Mouse (Mus musculus) heart, embryonic 14.5 days (tissue): ENCODE results near the gene Ulk3. TPM values are rescaled to one million over a fixed set of nuclear protein-coding genes. Genes with fewer than 3 reads are reported as not detected.

Experiments used
- ATAC-seq: fragments of 200-750 bp; cut with Nextera tagmentation; 2 replicates; pipeline ENCODE4 v1.8.0; 2017; ENCODE audit warnings: low read depth, moderate TSS enrichment; ENCODE audit not compliant: insufficient number of reproducible peaks, insufficient read depth, low FRiP score
- H3K27ac ChIP-seq, 2 experiments: fragments of 200-500 bp in 1 of 2; fragments of 300-500 bp in 1 of 2; sonication (generic) in 1 of 2; replicated peaks in 1 of 2; 2 replicates each; pipeline ENCODE4 v1.5.1; 2012 to 2014; ENCODE audit warnings: low read depth in 2 of 2, low read length in 2 of 2, control low read depth in 1 of 2, mild to moderate bottlenecking in 1 of 2, mixed read lengths in 1 of 2; ENCODE audit not compliant: control insufficient read depth in 1 of 2, insufficient read depth in 1 of 2
- H3K27me3 ChIP-seq: fragments of 300-500 bp; sonication (generic); 2 replicates; pipeline ENCODE4 v1.6.1; 2014; ENCODE audit warnings: mild to moderate bottlenecking, low read length, control low read depth; ENCODE audit not compliant: control insufficient read depth, insufficient read depth
- H3K36me3 ChIP-seq: fragments of 300-500 bp; sonication (generic); 2 replicates; pipeline ENCODE4 v1.6.1; 2014; ENCODE audit warnings: mild to moderate bottlenecking, control low read depth, low read length, mixed read lengths; ENCODE audit not compliant: control insufficient read depth, insufficient read depth
- H3K4me1 ChIP-seq, 2 experiments: fragments of 200-500 bp in 1 of 2; fragments of 300-500 bp in 1 of 2; sonication (generic) in 1 of 2; 2 replicates each; pipeline ENCODE4 v1.6.1; 2012 to 2014; ENCODE audit warnings: low read length in 2 of 2, control low read depth in 1 of 2, mixed read lengths in 1 of 2; ENCODE audit not compliant: control insufficient read depth in 2 of 2, insufficient read depth in 2 of 2
- H3K4me2 ChIP-seq: fragments of 300-500 bp; sonication (generic); 2 replicates; pipeline ENCODE4 v1.6.1; 2014; ENCODE audit warnings: mild to moderate bottlenecking, low read length
- H3K4me3 ChIP-seq, 2 experiments: fragments of 200-500 bp in 1 of 2; fragments of 300-500 bp in 1 of 2; sonication (generic) in 1 of 2; 2 replicates each; pipeline ENCODE4 v1.5.1; 2012 to 2014; ENCODE audit warnings: low read length in 2 of 2, mild to moderate bottlenecking in 2 of 2, control low read depth in 1 of 2, low read depth in 1 of 2, moderate library complexity in 1 of 2; ENCODE audit not compliant: control insufficient read depth in 1 of 2, insufficient read depth in 1 of 2
- H3K9ac ChIP-seq: fragments of 300-500 bp; sonication (generic); 2 replicates; pipeline ENCODE4 v1.6.1; 2014; ENCODE audit warnings: mild to moderate bottlenecking, low read length
- H3K9me3 ChIP-seq: fragments of 300-500 bp; sonication (generic); 2 replicates; pipeline ENCODE4 v1.6.1; 2016; ENCODE audit warnings: low read length, control low read depth; ENCODE audit not compliant: control insufficient read depth
- WGBS: fragments of 180-500 bp; shearing (Covaris S2); extraction: QIAGEN DNeasy Blood & Tissue Kit; methylation state at CpG from one replicate; pipeline ENCODE4 v1.1.7; 2014; 5-methylcytosine and 5-hydroxymethylcytosine counted together
- polyA plus RNA-seq: library from polyadenylated mRNA; unstranded; fragments of >200 nt; fragmentation: Nextera tagmentation; extraction: Ambion mirVana; gene quantifications from 2 replicates; pipeline ENCODE4 v1.2.1, GENCODE M21; 2014

The Ulk3 gene
- polyA plus RNA-seq, 1 experiment from 2014 or later = 10.9 TPM

DNA sequence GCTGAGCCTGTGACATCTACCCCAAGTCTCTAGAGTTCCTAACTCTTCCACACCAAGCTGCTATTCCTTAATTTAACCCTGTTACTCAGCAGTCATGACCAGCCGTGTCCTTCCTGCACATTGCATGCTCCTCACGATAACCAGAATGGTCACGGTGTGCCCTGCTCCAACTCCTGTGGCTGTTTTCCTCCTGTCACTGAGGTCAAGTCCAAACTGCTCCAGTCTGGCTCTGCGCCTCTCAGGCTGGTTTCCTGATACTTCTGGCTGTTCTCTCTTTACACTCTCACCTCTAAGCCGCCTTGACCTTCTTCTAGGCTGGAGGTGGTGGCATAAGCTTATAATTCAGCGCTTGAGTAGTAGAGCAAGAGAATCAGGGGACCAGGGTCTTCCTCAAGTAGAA is 20.8 kb upstream of the Ulk3 start:
- Histone ChIP-seq H3K9me3 (no peaks in the 10 kb centered on the region), H3K9ac (no peak overlapping the region), H3K27ac (no peak overlapping the region), H3K4me2 (no peak overlapping the region), H3K36me3 (peaks cover 17% of the 10 kb centered on the region), H3K4me3 (no peak overlapping the region), H3K4me1 (peaks cover 5 to 8% of the 10 kb centered on the region in 2 experiments; a peak in 3 of 4 replicates), H3K27me3 (no peaks in the 10 kb centered on the region)
- 83% methylated on average over 6 of the region's 6 CpGs for WGBS
- no peak for ATAC-seq

DNA sequence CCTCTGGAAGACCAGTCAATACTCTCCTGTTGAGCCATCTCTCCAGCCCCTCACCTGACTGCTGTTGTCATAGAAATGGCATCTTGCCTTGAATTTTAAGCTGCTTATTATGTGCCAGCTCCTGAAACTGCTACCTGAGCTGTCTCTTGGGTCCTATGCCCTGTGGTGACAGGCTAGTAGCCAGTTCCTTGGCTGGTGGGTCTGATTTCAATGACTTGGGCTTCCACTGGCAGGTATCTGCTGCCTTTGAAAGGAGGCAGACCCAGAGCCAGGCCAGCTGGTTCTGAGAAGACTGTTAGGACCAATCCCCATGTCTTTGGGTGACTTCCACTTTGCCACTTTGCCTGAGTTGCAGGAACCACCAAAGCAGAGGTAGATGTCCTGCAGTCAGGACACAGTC is 14.9 kb upstream of the Ulk3 start:
- H3K4me3 ChIP-seq = no peak overlapping the region
- ATAC-seq = no peak

DNA sequence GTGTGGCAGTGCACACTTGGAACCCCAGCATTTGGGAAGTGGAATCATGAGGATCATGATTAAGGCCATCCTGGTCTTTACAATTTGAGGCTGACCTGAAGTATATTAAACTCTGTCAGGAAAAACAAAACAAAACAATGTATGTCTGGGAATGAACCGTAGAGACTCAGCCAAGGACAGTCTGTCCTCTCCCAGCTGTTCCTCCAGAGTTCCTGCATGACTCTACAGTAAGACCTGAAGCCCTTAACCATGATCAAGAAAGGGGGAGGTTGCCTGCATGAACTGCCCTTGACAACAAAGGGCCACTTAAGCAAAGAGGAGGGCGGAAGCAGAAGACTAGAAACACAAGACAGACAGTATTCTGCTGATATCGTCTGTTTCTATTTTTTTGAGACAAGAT is 13.7 kb upstream of the Ulk3 start:
- H3K9me3 ChIP-seq = no peaks in the 10 kb centered on the region
- 74% methylated on average over 3 of the region's 3 CpGs for WGBS
- H3K4me1 ChIP-seq = peaks cover 0 to 2% of the 10 kb centered on the region in 2 experiments; a peak in 1 of 4 replicates
- H3K9ac ChIP-seq = no peak overlapping the region
- peaks cover 36% of the 10 kb centered on the region for H3K36me3 ChIP-seq
- no peak overlapping the region for H3K4me3 ChIP-seq
- no peak overlapping the region for H3K27ac ChIP-seq
- ATAC-seq = no peak
- H3K27me3 ChIP-seq = no peaks in the 10 kb centered on the region
- H3K4me2 ChIP-seq = no peak overlapping the region

More for the DNA sequence above, 14.9 kb upstream of the Ulk3 start:
- no peak overlapping the region for H3K4me2 ChIP-seq
- peaks cover 24% of the 10 kb centered on the region for H3K36me3 ChIP-seq
- H3K27ac ChIP-seq = no peak overlapping the region
- no peak overlapping the region for H3K9ac ChIP-seq
- H3K4me1 ChIP-seq = peaks cover 0 to 2% of the 10 kb centered on the region in 2 experiments; a peak in 1 of 4 replicates
- H3K9me3 ChIP-seq = no peaks in the 10 kb centered on the region
- no peaks in the 10 kb centered on the region for H3K27me3 ChIP-seq

DNA sequence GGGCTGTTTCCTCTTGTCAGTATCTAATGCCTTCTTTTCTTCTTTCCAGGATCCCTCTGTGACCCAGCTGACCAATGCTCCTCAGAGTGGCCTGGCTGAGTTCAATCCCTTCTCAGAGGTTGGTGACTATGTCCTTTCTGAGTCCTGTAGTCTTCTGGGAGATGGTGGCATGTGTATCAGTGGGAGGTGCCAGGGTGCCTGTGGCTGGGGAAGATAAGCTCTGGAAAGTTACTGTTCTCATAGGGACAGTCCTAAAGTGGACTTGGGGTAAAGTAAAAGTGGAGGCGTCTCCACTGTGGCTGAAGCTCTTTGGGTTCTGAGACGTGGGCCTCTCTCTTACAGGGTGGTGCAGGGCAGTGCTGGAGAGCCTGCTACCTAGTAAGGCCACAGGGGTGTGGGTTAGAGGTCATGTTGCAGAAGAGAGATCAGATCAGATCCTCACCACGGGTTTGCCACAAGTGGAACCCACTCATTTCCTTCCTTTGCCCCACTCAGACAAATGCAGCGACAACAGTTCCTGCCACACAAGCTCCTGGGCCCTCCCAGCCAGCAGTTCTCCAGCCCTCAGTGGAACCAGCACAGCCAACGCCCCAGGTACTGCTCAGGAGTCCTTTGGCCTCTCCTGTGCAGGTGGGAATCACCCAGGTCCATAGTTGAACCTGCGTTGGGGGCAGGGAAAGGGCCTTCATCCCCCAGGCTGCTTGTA is 12.0 kb upstream of the Ulk3 start:
- no peaks in the 10 kb centered on the region for H3K27me3 ChIP-seq
- H3K27ac ChIP-seq = no peak overlapping the region
- 74% methylated on average over 6 of the region's 6 CpGs for whole genome bisulfite sequencing
- H3K36me3 ChIP-seq = peaks cover 53% of the 10 kb centered on the region
- no peaks in the 10 kb centered on the region for H3K9me3 ChIP-seq
- no peak overlapping the region for H3K9ac ChIP-seq
- peaks cover 0 to 2% of the 10 kb centered on the region in 2 experiments; a peak in 1 of 4 replicates for H3K4me1 ChIP-seq
- H3K4me3 ChIP-seq = no peak overlapping the region
- no peak overlapping the region for H3K4me2 ChIP-seq
- ATAC-seq = no peak

DNA sequence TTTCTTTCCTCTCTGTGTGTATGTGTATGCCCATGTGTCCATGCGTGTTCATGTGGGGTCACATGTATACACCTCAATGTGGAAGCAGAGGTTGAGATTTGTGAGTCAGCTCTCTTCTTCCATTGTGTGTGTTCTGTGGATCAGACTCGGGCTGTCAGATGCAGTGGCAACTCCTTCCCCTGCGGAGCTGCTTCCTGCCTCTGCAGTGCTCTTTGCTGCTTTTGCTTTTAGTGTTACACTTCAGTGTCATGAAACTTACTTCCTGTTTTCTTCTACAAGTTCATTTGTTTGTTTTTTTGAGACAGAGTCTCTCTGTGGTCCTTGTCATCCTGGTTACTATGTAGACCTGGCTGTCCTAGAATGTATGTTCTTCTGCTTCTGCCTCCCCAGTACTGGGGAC is 4.3 kb upstream of the Ulk3 start:
- Histone ChIP-seq H3K36me3 (peaks cover 77% of the 10 kb centered on the region), H3K9me3 (no peaks in the 10 kb centered on the region), H3K27me3 (no peaks in the 10 kb centered on the region), H3K4me2 (no peak overlapping the region), H3K9ac (no peak overlapping the region), H3K4me1 (peaks cover under 1 to 3% of the 10 kb centered on the region in 2 experiments; a peak in 2 of 4 replicates), H3K27ac (no peak overlapping the region), H3K4me3 (no peak overlapping the region)
- ATAC-seq = no peak
- WGBS = 85% methylated on average over 3 of the region's 3 CpGs

DNA sequence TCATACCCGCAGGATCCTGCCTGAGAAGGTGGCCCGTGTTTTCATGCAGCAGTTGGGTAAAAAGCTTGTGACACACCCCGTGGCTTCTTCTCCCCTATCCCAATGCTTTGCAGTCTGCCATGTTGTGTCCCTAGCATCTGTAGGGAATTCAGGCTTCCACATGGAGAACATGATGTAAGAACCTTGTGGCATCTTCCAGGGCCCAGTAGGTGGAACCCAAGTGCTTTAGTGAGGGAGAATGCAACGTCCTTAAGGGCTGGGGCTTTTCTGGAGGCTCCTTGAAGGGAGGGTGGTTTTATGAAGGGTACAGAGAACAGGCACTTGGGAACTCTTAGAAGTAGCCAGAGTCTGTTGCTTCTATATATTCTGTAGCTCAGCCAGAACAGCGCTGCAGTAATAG is 1.5 kb downstream of the Ulk3 start:
- H3K4me3 ChIP-seq = no peak overlapping the region

DNA sequence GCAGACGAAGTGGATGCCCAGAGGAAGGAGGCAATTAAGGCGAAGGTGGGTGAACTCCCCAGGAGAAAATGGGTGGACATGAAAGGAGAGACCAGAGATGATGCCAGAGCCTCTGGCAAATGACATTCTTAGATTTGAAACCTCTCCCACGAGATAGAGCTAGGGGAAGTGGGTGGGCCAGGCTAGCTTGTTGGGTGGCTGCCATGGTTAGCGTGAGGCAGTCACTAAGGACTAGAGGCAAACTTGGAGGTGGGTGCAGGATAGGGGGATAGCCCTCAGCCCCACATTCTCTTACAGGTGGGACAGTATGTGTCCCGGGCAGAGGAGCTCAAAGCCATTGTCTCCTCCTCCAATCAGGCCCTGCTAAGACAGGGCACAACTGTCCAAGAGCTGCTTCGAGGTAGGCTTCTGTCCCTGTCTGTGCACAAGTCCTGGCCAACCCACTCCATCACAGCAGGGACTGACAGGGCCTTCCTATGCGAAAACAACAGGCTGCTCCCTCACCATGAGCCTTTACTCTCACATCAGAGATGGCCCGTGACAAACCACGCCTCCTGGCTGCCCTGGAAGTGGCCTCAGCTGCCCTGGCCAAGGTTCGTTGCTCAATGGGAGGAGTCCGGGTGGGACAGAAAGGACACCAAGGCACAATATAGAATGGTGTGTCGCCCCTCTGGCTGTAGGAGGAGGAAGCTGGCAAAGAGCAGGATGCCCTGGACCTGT is 4.4 kb downstream of the Ulk3 start:
- Histone ChIP-seq H3K9me3 (no peaks in the 10 kb centered on the region), H3K9ac (no peak overlapping the region), H3K36me3 (peaks cover 50% of the 10 kb centered on the region), H3K27ac (no peak overlapping the region), H3K4me2 (no peak overlapping the region), H3K27me3 (no peaks in the 10 kb centered on the region), H3K4me1 (peaks cover 18 to 20% of the 10 kb centered on the region in 2 experiments), H3K4me3 (no peak overlapping the region)
- ATAC-seq = no peak
- WGBS = 52% methylated on average over 12 of the region's 12 CpGs

More for the DNA sequence above, 1.5 kb downstream of the Ulk3 start:
- WGBS = 34% methylated on average over 5 of the region's 5 CpGs
- no peak for ATAC-seq
- H3K4me1 ChIP-seq = peaks cover 5 to 9% of the 10 kb centered on the region in 2 experiments; a peak in 2 of 4 replicates
- no peaks in the 10 kb centered on the region for H3K27me3 ChIP-seq
- H3K4me2 ChIP-seq = no peak overlapping the region
- H3K27ac ChIP-seq = no peak overlapping the region
- H3K9me3 ChIP-seq = no peaks in the 10 kb centered on the region
- peaks cover 67% of the 10 kb centered on the region for H3K36me3 ChIP-seq
- no peak overlapping the region for H3K9ac ChIP-seq
